Mouse (Mus musculus) brain, embryonic 14.5 days (tissue): ENCODE measurements around the gene Mxra8.

Experiments
- CTCF ChIP-seq: fragments of 200-500 bp; IDR thresholded peaks from 2 replicates; pipeline ENCODE4 v1.5.1; 2012; ENCODE audit warnings: inconsistent platforms, mild to moderate bottlenecking, moderate library complexity, borderline replicate concordance; ENCODE audit not compliant: insufficient read depth, insufficient read length; ENCODE audit errors: extremely low read depth
- POLR2A ChIP-seq: fragments of 200-500 bp; IDR thresholded peaks from 2 replicates; pipeline ENCODE4 v1.6.1; 2012; ENCODE audit warnings: mild to moderate bottlenecking, inconsistent platforms, borderline replicate concordance; ENCODE audit not compliant: poor library complexity, insufficient read depth, insufficient read length, severe bottlenecking; ENCODE audit errors: extremely low read depth

DNA sequence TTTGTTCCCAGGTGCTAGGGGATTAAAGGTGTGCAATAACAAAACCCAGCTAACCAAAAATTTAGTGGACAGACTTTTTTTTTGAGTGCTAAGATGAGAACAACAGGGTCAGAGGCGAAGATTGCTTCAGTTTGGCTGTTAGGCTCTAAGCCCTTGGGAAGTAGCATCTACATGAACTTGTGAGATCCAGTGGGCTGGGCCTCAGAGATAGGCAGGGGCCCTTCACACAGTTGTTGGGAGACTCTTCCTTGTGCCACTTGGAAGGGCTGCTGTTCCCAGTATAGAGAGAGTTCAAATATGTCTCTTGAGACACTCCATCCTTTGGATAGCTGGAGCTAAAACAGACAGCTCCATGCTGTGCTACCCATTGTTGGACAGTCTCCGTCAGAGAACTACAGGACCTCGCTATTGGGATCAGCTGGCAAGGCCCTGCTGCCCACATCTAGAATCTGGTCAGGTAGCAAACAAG, 49.4 kb upstream of the Mxra8 start, which contains the start of gene Ankrd65:
- TF ChIP-seq POLR2A (no peak), CTCF (no peak)
